Mouse (Mus musculus) kidney, embryonic 16.5 days (tissue): ENCODE measurements around the gene Hspb1. TPM values are rescaled to one million over a fixed set of nuclear protein-coding genes. Genes with fewer than 3 reads are reported as not detected.

Experiments
- ATAC-seq: fragments of 200-750 bp; cut with Nextera tagmentation; 2 replicates; pipeline ENCODE4 v1.8.0; 2017; ENCODE audit warnings: moderate TSS enrichment; ENCODE audit not compliant: low FRiP score, low TSS enrichment
- H3K27ac ChIP-seq: fragments of 300-500 bp; sonication (generic); 2 replicates; pipeline ENCODE4 v1.5.1; 2014; ENCODE audit warnings: low read length
- H3K27me3 ChIP-seq: fragments of 300-500 bp; sonication (generic); 2 replicates; pipeline ENCODE4 v1.6.1; 2014; ENCODE audit warnings: low read length, control low read depth, mixed read lengths; ENCODE audit not compliant: insufficient read depth
- H3K36me3 ChIP-seq: fragments of 300-500 bp; sonication (generic); 2 replicates; pipeline ENCODE4 v1.6.1; 2014; ENCODE audit warnings: low read length, control low read depth, mixed read lengths; ENCODE audit not compliant: insufficient read depth
- H3K4me1 ChIP-seq: fragments of 300-500 bp; sonication (generic); 2 replicates; pipeline ENCODE4 v1.6.1; 2014; ENCODE audit warnings: low read length, control low read depth, mixed read lengths; ENCODE audit not compliant: insufficient read depth
- H3K4me2 ChIP-seq: fragments of 300-500 bp; sonication (generic); replicated peaks from 2 replicates; pipeline ENCODE4 v1.6.1; 2014; ENCODE audit warnings: low read depth, low read length
- H3K4me3 ChIP-seq: fragments of 300-500 bp; sonication (generic); 2 replicates; pipeline ENCODE4 v1.5.1; 2014; ENCODE audit warnings: mild to moderate bottlenecking, low read length
- H3K9ac ChIP-seq: fragments of 300-500 bp; sonication (generic); replicated peaks from 2 replicates; pipeline ENCODE4 v1.6.1; 2014; ENCODE audit warnings: low read length
- H3K9me3 ChIP-seq: fragments of 300-500 bp; sonication (generic); 2 replicates; pipeline ENCODE4 v1.6.1; 2016; ENCODE audit warnings: low read length, control low read depth
- WGBS: fragments of 180-500 bp; shearing (Covaris S2); extraction: QIAGEN DNeasy Blood & Tissue Kit; methylation state at CpG from one replicate; pipeline ENCODE4 v1.1.7; 2014; 5-methylcytosine and 5-hydroxymethylcytosine counted together
- polyA plus RNA-seq: library from polyadenylated mRNA; unstranded; fragments of >200 nt; fragmentation: Nextera tagmentation; extraction: Ambion mirVana; gene quantifications from 2 replicates; pipeline ENCODE4 v1.2.1, GENCODE M21; 2015

The Hspb1 gene
- polyA plus RNA-seq, 1 experiment from 2014 or later: 70.5 TPM

DNA sequence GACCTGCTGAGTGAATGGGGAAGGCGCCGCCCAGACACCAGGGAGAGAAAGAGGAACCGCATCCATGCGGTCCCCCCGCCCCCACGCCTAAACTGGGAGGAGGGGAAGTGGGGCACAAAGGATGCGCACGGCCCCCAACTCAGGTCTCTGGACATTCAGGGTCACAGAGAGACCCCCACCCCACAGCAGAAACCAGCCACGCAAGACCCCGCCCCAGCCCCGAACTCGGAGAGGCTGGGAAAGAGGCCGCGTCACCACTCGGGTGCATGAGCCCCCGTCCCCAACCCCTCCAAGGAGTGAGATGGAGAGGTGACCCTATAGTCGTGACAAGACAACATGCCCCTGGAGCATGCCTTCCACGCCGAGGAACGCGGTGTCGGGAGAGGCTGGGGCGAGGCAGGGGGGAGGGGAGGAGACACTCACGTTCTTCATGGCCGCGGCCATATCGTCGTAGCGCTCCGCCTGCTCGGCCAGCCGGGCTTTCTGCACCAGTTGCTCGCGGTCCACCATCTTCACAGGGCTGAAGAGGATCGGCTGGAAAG, 46.3 kb downstream of the Hspb1 start:
- H3K4me2 ChIP-seq: peak overlapping the region; percentile 73
- peak; percentile 75 for ATAC-seq
- H3K36me3 ChIP-seq: peaks cover 29% of the 10 kb centered on the region
- H3K4me3 ChIP-seq: peak overlapping the region; percentile 94
- H3K9ac ChIP-seq: peak overlapping the region; percentile 92
- H3K9me3 ChIP-seq: no peaks in the 10 kb centered on the region
- peaks cover 13% of the 10 kb centered on the region for H3K4me1 ChIP-seq
- H3K27me3 ChIP-seq: no peaks in the 10 kb centered on the region
- peak overlapping the region; percentile 92 for H3K27ac ChIP-seq
- WGBS: under 1% methylated on average over 34 of the region's 35 CpGs

- H3K4me3 ChIP-seq: peak within 1 kb of the TSS; percentile 94
- no peaks in the 10 kb centered on the region for H3K9me3 ChIP-seq
- peaks cover 13% of the 10 kb centered on the region for H3K4me1 ChIP-seq
- WGBS: under 1% methylated on average over 48 of the region's 48 CpGs
- H3K27me3 ChIP-seq: no peaks in the 10 kb centered on the region
- H3K36me3 ChIP-seq: peaks cover 24% of the 10 kb centered on the region
- H3K4me2 ChIP-seq: peak within 1 kb of the TSS; percentile 73
- peak within 1 kb of the TSS; percentile 92 for H3K27ac ChIP-seq
- ATAC-seq: peak; percentile 99
- peak within 1 kb of the TSS; percentile 92 for H3K9ac ChIP-seq
These were observed 46.9 kb downstream of the Hspb1 start, which contains the start of gene Ywhag for GRCm38 (mm10) chr5:135934481-135935175. TSS of gene Ywhag (minus strand) at chr5:135934616.

DNA sequence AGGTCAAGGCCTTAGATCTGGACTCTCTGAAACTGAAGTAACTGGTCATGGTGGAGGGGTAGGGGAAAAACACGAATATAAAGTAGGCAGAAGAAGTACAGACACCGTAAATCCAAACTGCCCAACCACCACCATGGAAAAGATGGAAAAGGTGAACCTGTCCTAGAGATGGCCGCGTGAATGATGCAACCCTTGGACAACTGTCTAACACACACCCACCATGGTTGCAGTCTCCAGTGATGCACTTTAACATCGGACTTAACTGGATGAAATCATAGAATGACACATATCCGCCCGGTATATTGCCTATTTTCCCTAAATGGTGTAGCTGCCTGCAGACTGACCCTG, 47.4 kb downstream of the Hspb1 start:
- H3K9ac ChIP-seq: peak overlapping the region; percentile 43; the same call in 1 of the 2 replicates

DNA sequence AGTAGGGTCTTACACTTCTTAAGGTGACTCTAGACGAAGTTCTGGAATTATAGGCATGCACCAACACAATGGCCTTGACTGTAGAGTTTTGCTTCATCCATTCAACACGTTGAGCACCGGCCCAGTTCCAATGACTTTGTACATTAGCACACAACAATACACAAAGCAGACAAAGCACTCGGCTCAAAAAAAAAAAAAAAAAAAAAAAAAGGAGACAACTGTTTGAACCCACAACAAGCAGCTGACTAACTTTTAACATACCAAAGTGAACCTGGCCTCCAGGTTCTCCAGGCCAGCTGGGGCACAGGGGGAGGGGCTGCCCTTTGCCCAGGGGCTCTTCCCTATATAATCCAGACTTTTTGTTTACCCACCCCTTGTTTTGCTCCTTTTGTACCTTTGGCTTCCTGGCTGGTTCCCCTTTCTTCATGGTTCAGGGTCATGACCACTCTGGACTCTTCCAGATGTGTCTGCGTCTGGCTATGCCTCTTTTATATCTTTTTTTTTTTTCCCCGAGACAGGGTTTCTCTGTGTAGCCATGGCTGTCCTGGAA, 48.0 kb downstream of the Hspb1 start:
- WGBS: 84% methylated on average over 6 of the region's 6 CpGs
- H3K27me3 ChIP-seq: no peaks in the 10 kb centered on the region
- peaks cover 13% of the 10 kb centered on the region for H3K36me3 ChIP-seq
- peak overlapping the region; percentile 92 for H3K27ac ChIP-seq
- no peak overlapping the region for H3K9ac ChIP-seq
- H3K4me3 ChIP-seq: no peak overlapping the region
- no peaks in the 10 kb centered on the region for H3K9me3 ChIP-seq
- H3K4me1 ChIP-seq: peaks cover 13% of the 10 kb centered on the region
- no peak for ATAC-seq
- no peak overlapping the region for H3K4me2 ChIP-seq

More for the DNA sequence above, 47.4 kb downstream of the Hspb1 start:
- peak overlapping the region; percentile 94 for H3K4me3 ChIP-seq
- H3K36me3 ChIP-seq: peaks cover 18% of the 10 kb centered on the region
- ATAC-seq: peak; percentile 25
- H3K4me2 ChIP-seq: peak overlapping the region; percentile 50
- WGBS: 53% methylated on average over 7 of the region's 7 CpGs
- H3K27me3 ChIP-seq: no peaks in the 10 kb centered on the region
- H3K27ac ChIP-seq: peak overlapping the region; percentile 92
- H3K9me3 ChIP-seq: no peaks in the 10 kb centered on the region
- H3K4me1 ChIP-seq: peaks cover 13% of the 10 kb centered on the region

Other genes with a start within 250 kb of the Hspb1 start
- gene Por, start 217.9 kb upstream of the Hspb1 start, polyA plus RNA-seq: 106 and 107 TPM in 2 replicates
- 74.7 and 75.4 TPM in 2 replicates for gene Tmem120a, start 143.5 kb upstream of the Hspb1 start, polyA plus RNA-seq
- gene Styxl1, start 109.5 kb upstream of the Hspb1 start, polyA plus RNA-seq: 0.42 and 0.62 TPM in 2 replicates
- 690 and 691 TPM in 2 replicates for gene Mdh2, start 109.4 kb upstream of the Hspb1 start, polyA plus RNA-seq
- gene Srrm3, start 81.0 kb upstream of the Hspb1 start, polyA plus RNA-seq: 0.27 and 1.0 TPM in 2 replicates
- 193 and 202 TPM in 2 replicates for gene Ywhag, start 46.7 kb downstream of the Hspb1 start, polyA plus RNA-seq
- 11.3 and 11.8 TPM in 2 replicates for gene Ssc4d, start 86.6 kb downstream of the Hspb1 start, polyA plus RNA-seq
- 0.18 and 0.20 TPM in 2 replicates for gene Zp3, start 92.2 kb downstream of the Hspb1 start, polyA plus RNA-seq
- 32.9 and 36.3 TPM in 2 replicates for gene Dtx2, start 106.9 kb downstream of the Hspb1 start, polyA plus RNA-seq
- gene Upk3b, start 150.6 kb downstream of the Hspb1 start, polyA plus RNA-seq: 3.6 and 6.1 TPM in 2 replicates
- 2.2 and 3.6 TPM in 2 replicates for gene Upk3bl, start 166.6 kb downstream of the Hspb1 start, polyA plus RNA-seq
- 15.9 and 18.5 TPM in 2 replicates for gene Rasa4, start 196.0 kb downstream of the Hspb1 start, polyA plus RNA-seq
- gene Polr2j, start 228.7 kb downstream of the Hspb1 start, polyA plus RNA-seq: 243 and 245 TPM in 2 replicates
- gene Lrwd1, start 248.2 kb downstream of the Hspb1 start, polyA plus RNA-seq: 39.5 and 40.2 TPM in 2 replicates
- gene Alkbh4, start 248.2 kb downstream of the Hspb1 start, polyA plus RNA-seq: 19.3 and 20.2 TPM in 2 replicates